Comparison of ENCODE assay signal across 9 mouse cellular contexts in genomic region chr2:27957184-27957583, GRCm38 (mm10).
A peak's percentile ranks its signal among the peaks of the same experiment; 100 is the strongest.
DNase-seq lines count a peak whose midpoint lies in the region; ATAC-seq lines count a peak whose summit lies in the region.
"Had no signal": no experiment of that assay in that cellular context is flagged by ENCODE, and none has a peak within 500 bp of the region (broad histone marks: within the 10 kb centered on the region; RNA-seq: fewer than 3 reads in every experiment).

No protein-coding gene starts in this region.

- no peaks in the 10 kb centered on the region for H3K27me3 ChIP-seq in liver, embryonic 11.5 days (replicated peaks; ENCODE audit: control insufficient read depth, insufficient read depth, low read length)
- peaks cover 11% of the 10 kb centered on the region; the same call in 1 of the 2 replicates for H3K27me3 ChIP-seq in liver, embryonic 12.5 days (replicated peaks)
- no peaks in the 10 kb centered on the region for H3K27me3 ChIP-seq in embryonic facial prominence, embryonic 10.5 days (replicated peaks; ENCODE audit: low read depth, poor library complexity, severe bottlenecking)
- H3K27me3 ChIP-seq: hindbrain, embryonic 15.5 days had no signal

- no peak for DNase-seq in liver, embryonic 11.5 days (ENCODE audit: low spot score)
- no peak for DNase-seq in embryonic facial prominence, embryonic 10.5 days (ENCODE audit: low spot score)
- peak; percentile 37 to 46 for DNase-seq in heart, postnatal 36 days
- peak; percentile 42 for DNase-seq in lung, postnatal 36 days
- no peak for DNase-seq in spleen, postnatal 36 days (ENCODE audit: low spot score in 2 of 2)
- DNase-seq: cerebellum, postnatal 36 days had no signal

- no peaks in the 10 kb centered on the region for H3K9me3 ChIP-seq in liver, embryonic 11.5 days (ENCODE audit: control insufficient read depth, low read length)
- no peaks in the 10 kb centered on the region for H3K9me3 ChIP-seq in liver, embryonic 12.5 days (replicated peaks)
- no peaks in the 10 kb centered on the region for H3K9me3 ChIP-seq in embryonic facial prominence, embryonic 10.5 days
- H3K9me3 ChIP-seq: hindbrain, embryonic 15.5 days had no signal

- intact Hi-C loops in heart, postnatal 36 days (cut with DNase I), result no loop called here

- H3K4me2 ChIP-seq in liver, embryonic 11.5 days, result no peak overlapping the region
- H3K4me2 ChIP-seq in liver, embryonic 12.5 days, result no peak overlapping the region
- H3K4me2 ChIP-seq: hindbrain, embryonic 15.5 days had no signal

- peaks cover 3% of the 10 kb centered on the region; the same call in 1 of the 2 replicates for H3K36me3 ChIP-seq in liver, embryonic 11.5 days (ENCODE audit: control insufficient read depth, insufficient read depth, low read length)
- H3K36me3 ChIP-seq in liver, embryonic 12.5 days, result no peaks in the 10 kb centered on the region
- peaks cover 59% of the 10 kb centered on the region for H3K36me3 ChIP-seq in embryonic facial prominence, embryonic 10.5 days (replicated peaks)
- H3K36me3 ChIP-seq: hindbrain, embryonic 15.5 days had no signal

- no peak overlapping the region for H3K4me3 ChIP-seq in liver, embryonic 11.5 days (ENCODE audit: low read depth, low read length)
- H3K4me3 ChIP-seq in liver, embryonic 12.5 days, result no peak overlapping the region
- H3K4me3 ChIP-seq in embryonic facial prominence, embryonic 10.5 days, result no peak overlapping the region
- H3K4me3 ChIP-seq: hindbrain, embryonic 15.5 days had no signal

- no peaks in the 10 kb centered on the region for H3K4me1 ChIP-seq in liver, embryonic 11.5 days (replicated peaks; ENCODE audit: control insufficient read depth, insufficient read depth, low read length)
- no peaks in the 10 kb centered on the region; the same call in 1 of the 2 replicates for H3K4me1 ChIP-seq in liver, embryonic 12.5 days
- H3K4me1 ChIP-seq in embryonic facial prominence, embryonic 10.5 days, result peaks cover 42% of the 10 kb centered on the region

- 65% methylated on average over 5 of the region's 5 CpGs for WGBS in liver, embryonic 11.5 days
- WGBS in liver, embryonic 12.5 days (ENCODE audit: insufficient replicate concordance), result 56% methylated on average over 5 of the region's 5 CpGs
- 49% methylated on average over 5 of the region's 5 CpGs for WGBS in embryonic facial prominence, embryonic 10.5 days

- ATAC-seq in liver, embryonic 11.5 days (replicated peaks; ENCODE audit: low FRiP score), result no peak
- no peak for ATAC-seq in liver, embryonic 12.5 days
- no peak for ATAC-seq in erythroid progenitor cell, adult 5-6 weeks (replicated peaks; ENCODE audit: low FRiP score, poor library complexity, severe bottlenecking)

- H3K9ac ChIP-seq in liver, embryonic 11.5 days (ENCODE audit: low read depth, low read length), result no peak overlapping the region
- H3K9ac ChIP-seq in liver, embryonic 12.5 days, result no peak overlapping the region
- H3K9ac ChIP-seq: hindbrain, embryonic 15.5 days had no signal

- peak overlapping the region; percentile 58; the same call in 1 of the 2 replicates for H3K27ac ChIP-seq in liver, embryonic 11.5 days (ENCODE audit: low read depth, low read length)
- H3K27ac ChIP-seq in liver, embryonic 12.5 days, result no peak overlapping the region
- H3K27ac ChIP-seq in embryonic facial prominence, embryonic 10.5 days (replicated peaks), result 0 out of 2 replicates have a peak overlapping the region, but pooled peaks have one; percentile 16
- H3K27ac ChIP-seq: hindbrain, embryonic 15.5 days had no signal

Comparison
In these comparisons a context has a peak if more than half of its experiments do, and no peak if none do; other contexts are left out.
1. DNase-seq: peak in heart, postnatal 36 days (2 of 2) and lung, postnatal 36 days (single experiment); none in liver, embryonic 11.5 days (single experiment), embryonic facial prominence, embryonic 10.5 days (single experiment) and spleen, postnatal 36 days (0 of 2).